Mouse (Mus musculus): ENCODE results near the gene Alk.

Alk gene

DNA sequence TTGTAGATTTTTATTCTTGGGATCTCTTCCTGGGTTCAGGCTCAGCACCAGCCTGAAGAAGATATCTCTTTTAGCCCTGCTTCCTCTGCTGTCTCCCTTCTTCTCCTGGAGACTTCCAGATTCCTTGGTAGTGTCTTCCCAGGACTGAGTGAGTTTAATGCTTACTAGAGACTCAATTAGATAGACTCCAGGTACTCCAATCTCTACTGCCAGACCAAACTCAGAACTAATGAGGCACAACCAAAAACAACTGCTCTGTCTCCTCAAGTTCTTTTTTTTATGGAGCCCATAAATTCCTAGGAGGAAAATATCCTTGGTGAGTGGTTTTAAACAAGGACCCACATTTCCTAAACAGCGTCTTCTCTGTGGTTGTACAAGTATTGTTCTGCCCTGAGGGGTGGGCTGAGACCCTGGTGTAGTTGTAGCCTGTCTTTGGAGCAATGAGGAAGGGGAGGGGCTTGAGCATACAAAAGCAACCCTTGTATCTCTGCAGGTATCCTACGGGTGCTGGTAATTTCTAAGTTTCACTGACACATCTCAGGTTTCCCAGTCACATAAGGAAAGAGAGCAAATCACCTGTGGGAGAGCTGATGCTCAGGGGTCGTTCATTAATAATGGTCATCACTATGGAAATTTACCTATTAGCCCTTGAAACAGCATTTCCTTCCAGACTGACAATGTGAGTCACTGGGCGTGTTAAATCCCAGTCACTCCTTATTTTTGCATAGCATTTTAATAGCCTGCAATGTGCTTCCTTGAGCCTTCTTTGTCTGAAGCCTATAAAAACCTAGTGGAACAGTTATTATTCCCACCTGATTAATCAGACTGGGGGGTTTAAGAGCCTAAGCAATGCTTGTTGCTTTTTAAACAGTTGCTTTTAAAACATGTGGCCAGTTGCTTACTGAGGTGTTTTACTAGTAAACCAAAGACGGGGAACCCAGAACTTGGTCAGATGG, 604.6 kb downstream of the Alk start:
- Histone ChIP-seq H3K36me3 (ENCODE audit: control insufficient read depth, insufficient read depth, low read length, poor library complexity, severe bottlenecking) (no peaks in the 10 kb centered on the region), H3K27me3 (ENCODE audit: control insufficient read depth, insufficient read depth, low read length, poor library complexity, severe bottlenecking) (no peaks in the 10 kb centered on the region)
- no peak for DNase-seq (ENCODE audit: low read depth, low spot score)

DNA sequence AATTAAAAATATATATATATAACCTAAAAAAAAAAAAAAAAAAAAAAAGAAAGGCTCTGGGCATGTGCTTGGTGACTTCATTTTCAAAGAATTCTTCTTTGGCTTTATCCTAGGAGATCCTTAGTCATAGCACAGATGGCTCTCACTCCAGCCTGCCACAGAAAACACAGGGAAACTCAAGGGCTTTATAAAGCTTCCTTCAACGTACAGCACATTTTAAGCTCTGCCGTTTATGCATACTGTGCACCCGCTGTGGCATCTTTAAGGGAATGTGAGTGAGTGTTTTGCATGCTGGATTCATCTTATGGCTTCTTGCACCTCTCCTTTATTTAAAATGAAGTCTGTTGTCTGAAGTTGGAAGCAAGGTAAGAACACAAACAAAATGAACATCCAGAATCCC, 606.7 kb downstream of the Alk start:
- Histone ChIP-seq H3K27me3 (ENCODE audit: control insufficient read depth, insufficient read depth, low read length, poor library complexity, severe bottlenecking) (no peaks in the 10 kb centered on the region), H3K36me3 (ENCODE audit: control insufficient read depth, insufficient read depth, low read length, poor library complexity, severe bottlenecking) (no peaks in the 10 kb centered on the region)
- DNase-seq (ENCODE audit: low read depth, low spot score) = no peak

- no peaks in the 10 kb centered on the region for H3K27me3 ChIP-seq (ENCODE audit: control insufficient read depth, insufficient read depth, low read length, poor library complexity, severe bottlenecking)
- H3K36me3 ChIP-seq (ENCODE audit: control insufficient read depth, insufficient read depth, low read length, poor library complexity, severe bottlenecking) = no peaks in the 10 kb centered on the region
- no peak for DNase-seq (ENCODE audit: low read depth, low spot score)
Observed at GRCm38 (mm10) chr17:71995539-71995938, 608.9 kb downstream of the Alk start.

DNA sequence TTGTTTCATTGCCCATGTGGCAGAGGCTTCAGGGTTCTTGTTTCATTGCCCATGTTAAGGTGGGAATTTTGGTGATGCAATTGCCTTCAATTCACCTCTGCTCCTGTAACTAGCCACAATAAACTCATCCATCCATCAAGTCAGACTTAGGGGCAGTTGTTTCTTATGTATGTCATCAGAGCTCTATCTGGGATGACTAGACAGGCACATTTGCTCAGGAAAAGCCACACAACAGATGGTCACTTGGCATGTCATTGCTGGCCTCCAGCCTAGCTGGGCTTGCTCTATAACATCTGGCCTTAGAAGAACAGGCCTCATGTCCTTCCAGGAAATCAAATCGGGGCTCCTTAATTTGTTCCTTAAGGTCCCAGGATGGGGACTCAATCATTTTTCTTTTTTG, 610.3 kb downstream of the Alk start:
- Histone ChIP-seq H3K27me3 (ENCODE audit: control insufficient read depth, insufficient read depth, low read length, poor library complexity, severe bottlenecking) (no peaks in the 10 kb centered on the region), H3K36me3 (ENCODE audit: control insufficient read depth, insufficient read depth, low read length, poor library complexity, severe bottlenecking) (no peaks in the 10 kb centered on the region)
- no peak for DNase-seq (ENCODE audit: low read depth, low spot score)

GRCm38 (mm10) chr17:71993011-71993410, 611.4 kb downstream of the Alk start:
- no peaks in the 10 kb centered on the region for H3K36me3 ChIP-seq (ENCODE audit: control insufficient read depth, insufficient read depth, low read length, poor library complexity, severe bottlenecking)
- no peak for DNase-seq (ENCODE audit: low read depth, low spot score)
- no peaks in the 10 kb centered on the region for H3K27me3 ChIP-seq (ENCODE audit: control insufficient read depth, insufficient read depth, low read length, poor library complexity, severe bottlenecking)

DNA sequence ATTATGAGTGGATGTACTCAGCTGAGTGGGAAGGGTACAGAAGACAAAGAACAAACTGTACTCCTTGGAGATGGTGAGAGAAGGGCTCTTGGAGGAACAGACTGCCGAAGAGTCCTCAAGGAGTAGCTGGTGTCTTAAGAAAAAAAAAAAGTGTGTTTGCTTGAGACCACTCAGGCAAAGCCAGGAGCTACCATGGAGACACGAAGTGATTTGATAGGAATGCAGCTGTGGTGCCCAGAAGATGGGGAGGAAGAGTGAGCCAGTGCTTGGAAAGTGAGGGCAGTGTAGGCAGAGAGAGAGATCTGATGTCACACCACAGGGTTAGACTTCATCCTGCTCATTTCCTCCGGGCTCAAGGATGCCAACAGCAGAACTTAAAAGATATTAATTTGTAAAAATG, 613.2 kb downstream of the Alk start:
- Histone ChIP-seq H3K27me3 (ENCODE audit: control insufficient read depth, insufficient read depth, low read length, poor library complexity, severe bottlenecking) (no peaks in the 10 kb centered on the region), H3K36me3 (ENCODE audit: control insufficient read depth, insufficient read depth, low read length, poor library complexity, severe bottlenecking) (no peaks in the 10 kb centered on the region)
- DNase-seq (ENCODE audit: low read depth, low spot score) = no peak

DNA sequence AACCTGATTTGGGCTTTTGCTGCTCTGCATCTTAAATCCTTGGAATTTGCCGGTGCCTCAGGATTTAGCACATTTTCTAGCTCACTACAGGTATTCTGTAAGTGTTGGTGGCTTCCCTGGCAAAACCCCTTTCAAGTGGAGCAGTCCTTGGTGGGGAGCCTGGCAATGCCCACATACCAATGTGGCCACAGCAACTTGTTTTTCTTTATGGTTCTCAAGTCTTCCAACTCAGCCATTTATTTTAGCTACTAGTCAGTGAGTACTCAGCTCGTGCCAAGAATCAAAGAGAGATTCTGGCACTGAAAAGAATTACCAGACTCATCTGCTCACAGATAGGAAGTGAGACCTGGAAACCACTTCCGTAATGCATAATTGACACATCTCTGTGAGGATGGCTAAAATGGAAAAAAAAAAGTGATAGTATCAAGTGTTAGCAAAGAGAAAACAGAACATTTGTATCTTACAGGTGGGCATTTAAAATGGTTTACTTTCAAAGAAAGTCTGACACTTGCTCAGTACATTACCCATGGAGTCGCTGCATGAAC, 614.2 kb downstream of the Alk start:
- Histone ChIP-seq H3K36me3 (ENCODE audit: control insufficient read depth, insufficient read depth, low read length, poor library complexity, severe bottlenecking) (no peaks in the 10 kb centered on the region), H3K27me3 (ENCODE audit: control insufficient read depth, insufficient read depth, low read length, poor library complexity, severe bottlenecking) (no peaks in the 10 kb centered on the region)
- no peak for DNase-seq (ENCODE audit: low read depth, low spot score)

- Histone ChIP-seq H3K36me3 (ENCODE audit: control insufficient read depth, insufficient read depth, low read length, poor library complexity, severe bottlenecking) (no peaks in the 10 kb centered on the region), H3K27me3 (ENCODE audit: control insufficient read depth, insufficient read depth, low read length, poor library complexity, severe bottlenecking) (no peaks in the 10 kb centered on the region)
- DNase-seq (ENCODE audit: low read depth, low spot score) = no peak
Observed at GRCm38 (mm10) chr17:71988736-71989569, 615.5 kb downstream of the Alk start.

GRCm38 (mm10) chr17:71986998-71987397, 617.4 kb downstream of the Alk start:
- Histone ChIP-seq H3K27me3 (ENCODE audit: control insufficient read depth, insufficient read depth, low read length, poor library complexity, severe bottlenecking) (no peaks in the 10 kb centered on the region), H3K36me3 (ENCODE audit: control insufficient read depth, insufficient read depth, low read length, poor library complexity, severe bottlenecking) (no peaks in the 10 kb centered on the region)
- no peak for DNase-seq (ENCODE audit: low read depth, low spot score)

DNA sequence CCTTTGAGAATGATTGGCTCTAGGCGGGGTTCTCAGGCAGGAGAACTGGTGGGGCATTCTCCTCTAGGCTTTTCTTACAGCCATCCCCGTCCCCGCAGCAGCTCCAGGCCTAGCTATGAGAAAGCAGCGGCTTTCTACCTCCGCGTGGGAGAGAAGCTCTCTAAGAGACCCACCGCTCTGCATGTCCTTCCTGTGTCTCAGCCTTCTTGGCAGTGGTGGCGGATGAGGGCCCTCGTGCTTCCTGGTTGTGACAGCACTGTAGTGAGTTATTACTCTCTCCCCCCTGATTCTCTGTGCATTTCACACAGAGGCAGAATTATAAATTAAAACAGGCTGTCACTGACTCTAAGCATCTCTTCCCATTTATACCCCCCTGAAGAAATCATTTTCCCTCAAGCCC, 618.0 kb downstream of the Alk start:
- DNase-seq (ENCODE audit: low read depth, low spot score) = no peak
- H3K36me3 ChIP-seq (ENCODE audit: control insufficient read depth, insufficient read depth, low read length, poor library complexity, severe bottlenecking) = no peaks in the 10 kb centered on the region

GRCm38 (mm10) chr17:71981177-71981576, 623.2 kb downstream of the Alk start:
- Histone ChIP-seq H3K36me3 (ENCODE audit: control insufficient read depth, insufficient read depth, low read length, poor library complexity, severe bottlenecking) (no peaks in the 10 kb centered on the region), H3K27me3 (ENCODE audit: control insufficient read depth, insufficient read depth, low read length, poor library complexity, severe bottlenecking) (no peaks in the 10 kb centered on the region)
- DNase-seq (ENCODE audit: low read depth, low spot score) = no peak

More for the DNA sequence above, 618.0 kb downstream of the Alk start:
- H3K27me3 ChIP-seq (ENCODE audit: control insufficient read depth, insufficient read depth, low read length, poor library complexity, severe bottlenecking) = no peaks in the 10 kb centered on the region

- Histone ChIP-seq H3K36me3 (ENCODE audit: control insufficient read depth, insufficient read depth, low read length, poor library complexity, severe bottlenecking) (no peaks in the 10 kb centered on the region), H3K27me3 (ENCODE audit: control insufficient read depth, insufficient read depth, low read length, poor library complexity, severe bottlenecking) (no peaks in the 10 kb centered on the region)
- no peak for DNase-seq (ENCODE audit: low read depth, low spot score)
Observed at GRCm38 (mm10) chr17:71980518-71981145, 623.8 kb downstream of the Alk start.

DNA sequence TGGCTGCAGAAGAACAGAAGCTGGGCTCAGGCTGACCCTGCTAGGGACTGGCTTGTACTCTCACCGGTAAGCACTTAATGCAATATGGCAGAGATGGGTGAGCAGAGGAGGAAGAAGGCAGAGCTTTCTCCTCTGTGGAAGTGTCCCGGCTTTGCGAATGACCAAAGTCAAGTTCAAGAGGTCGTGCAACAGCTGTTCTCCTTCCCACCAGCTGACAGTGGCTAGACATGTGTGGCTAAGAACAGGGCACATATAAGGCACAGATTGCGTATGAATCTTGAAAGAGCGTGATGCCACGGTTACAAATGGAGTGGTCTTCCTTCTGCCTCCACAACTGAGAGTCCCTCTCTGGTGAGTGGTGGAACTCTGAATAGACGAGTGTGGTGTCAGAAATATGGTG, 625.3 kb downstream of the Alk start:
- Histone ChIP-seq H3K27me3 (ENCODE audit: control insufficient read depth, insufficient read depth, low read length, poor library complexity, severe bottlenecking) (no peaks in the 10 kb centered on the region), H3K36me3 (ENCODE audit: control insufficient read depth, insufficient read depth, low read length, poor library complexity, severe bottlenecking) (no peaks in the 10 kb centered on the region)

GRCm38 (mm10) chr17:71976661-71977060, 627.8 kb downstream of the Alk start:
- Histone ChIP-seq H3K27me3 (ENCODE audit: control insufficient read depth, insufficient read depth, low read length, poor library complexity, severe bottlenecking) (no peaks in the 10 kb centered on the region), H3K36me3 (ENCODE audit: control insufficient read depth, insufficient read depth, low read length, poor library complexity, severe bottlenecking) (no peaks in the 10 kb centered on the region)
- DNase-seq (ENCODE audit: low read depth, low spot score) = no peak

More for the DNA sequence above, 625.3 kb downstream of the Alk start:
- DNase-seq (ENCODE audit: low read depth, low spot score) = no peak

All from splenic B cell, adult 2 months (primary cell).